Mouse (Mus musculus): ENCODE measurements at regions not wholly inside any gene's neighbourhood (a gene's known extent, or its start where the extent isn't known, plus 50 kb on each side); places are given as distances from the start of the nearest gene placed in this dataset.

GRCm38 (mm10) chr10:17547986-17548385 is 175.0 kb upstream of the Cited2 start:
- no peak for TF ChIP-seq CTCF (IDR thresholded peaks at IDR 0.05)
- no peak for TF ChIP-seq POLR2A (IDR thresholded peaks at IDR 0.05; ENCODE audit: insufficient read depth, low read depth, low read length)

All from heart, adult 2 months (tissue).